Mouse (Mus musculus): ENCODE data around the gene Eddm3b. TPM values are rescaled to one million over a fixed set of nuclear protein-coding genes. Genes with fewer than 3 reads are reported as not detected.
A peak's percentile ranks its signal among the peaks of the same experiment; 100 is the strongest.

Gene Eddm3b
- total RNA-seq, 1 experiment from 2014 or later: not detected

- ATAC-seq (replicated peaks in 1 of 2; ENCODE audit: insufficient read depth in 1 of 2, low FRiP score in 2 of 2, low TSS enrichment in 1 of 2, low read depth in 1 of 2, poor library complexity in 2 of 2, severe bottlenecking in 2 of 2): no peak
These were observed 23.0 kb upstream of the Eddm3b start, which contains the start of the genes Rnase4 and Ang for GRCm38 (mm10) chr14:51090921-51091900. Rnase4 (plus strand) TSS chr14:51091077. Ang (plus strand) TSS chr14:51091150.

- no peak for ATAC-seq (replicated peaks in 1 of 2; ENCODE audit: insufficient read depth in 1 of 2, low FRiP score in 2 of 2, low TSS enrichment in 1 of 2, low read depth in 1 of 2, poor library complexity in 2 of 2, severe bottlenecking in 2 of 2)
These were observed 22.1 kb upstream of the Eddm3b start for GRCm38 (mm10) chr14:51092073-51092620.

GRCm38 (mm10) chr14:51093496-51093895, 20.7 kb upstream of the Eddm3b start:
- no peak for ATAC-seq (replicated peaks in 1 of 2; ENCODE audit: insufficient read depth in 1 of 2, low FRiP score in 2 of 2, low TSS enrichment in 1 of 2, low read depth in 1 of 2, poor library complexity in 2 of 2, severe bottlenecking in 2 of 2)

GRCm38 (mm10) chr14:51094096-51094875, 19.9 kb upstream of the Eddm3b start:
- no peak for ATAC-seq (replicated peaks in 1 of 2; ENCODE audit: insufficient read depth in 1 of 2, low FRiP score in 2 of 2, low TSS enrichment in 1 of 2, low read depth in 1 of 2, poor library complexity in 2 of 2, severe bottlenecking in 2 of 2)

- no peak for ATAC-seq (replicated peaks in 1 of 2; ENCODE audit: insufficient read depth in 1 of 2, low FRiP score in 2 of 2, low TSS enrichment in 1 of 2, low read depth in 1 of 2, poor library complexity in 2 of 2, severe bottlenecking in 2 of 2)
These were observed 19.3 kb upstream of the Eddm3b start for GRCm38 (mm10) chr14:51094921-51095320.

GRCm38 (mm10) chr14:51095736-51096524, 18.3 kb upstream of the Eddm3b start:
- no peak; a peak in 1 of 4 replicates for ATAC-seq (replicated peaks in 1 of 2; ENCODE audit: insufficient read depth in 1 of 2, low FRiP score in 2 of 2, low TSS enrichment in 1 of 2, low read depth in 1 of 2, poor library complexity in 2 of 2, severe bottlenecking in 2 of 2)

- ATAC-seq (replicated peaks in 1 of 2; ENCODE audit: insufficient read depth in 1 of 2, low FRiP score in 2 of 2, low TSS enrichment in 1 of 2, low read depth in 1 of 2, poor library complexity in 2 of 2, severe bottlenecking in 2 of 2): peak; percentile 53 to 65
These were observed 15.9 kb upstream of the Eddm3b start for GRCm38 (mm10) chr14:51098300-51098699.

GRCm38 (mm10) chr14:51098921-51099320, 15.3 kb upstream of the Eddm3b start:
- ATAC-seq (replicated peaks in 1 of 2; ENCODE audit: insufficient read depth in 1 of 2, low FRiP score in 2 of 2, low TSS enrichment in 1 of 2, low read depth in 1 of 2, poor library complexity in 2 of 2, severe bottlenecking in 2 of 2): no peak

- ATAC-seq (replicated peaks in 1 of 2; ENCODE audit: insufficient read depth in 1 of 2, low FRiP score in 2 of 2, low TSS enrichment in 1 of 2, low read depth in 1 of 2, poor library complexity in 2 of 2, severe bottlenecking in 2 of 2): no peak
These were observed 12.9 kb upstream of the Eddm3b start for GRCm38 (mm10) chr14:51101284-51101683.

GRCm38 (mm10) chr14:51103217-51103616, 11.0 kb upstream of the Eddm3b start:
- ATAC-seq (replicated peaks in 1 of 2; ENCODE audit: insufficient read depth in 1 of 2, low FRiP score in 2 of 2, low TSS enrichment in 1 of 2, low read depth in 1 of 2, poor library complexity in 2 of 2, severe bottlenecking in 2 of 2): peak in 1 of 2 experiments; percentile 56; a peak in 2 of 4 replicates

- no peak for ATAC-seq (replicated peaks in 1 of 2; ENCODE audit: insufficient read depth in 1 of 2, low FRiP score in 2 of 2, low TSS enrichment in 1 of 2, low read depth in 1 of 2, poor library complexity in 2 of 2, severe bottlenecking in 2 of 2)
These were observed 9.9 kb upstream of the Eddm3b start for GRCm38 (mm10) chr14:51104366-51104765.

- no peak for ATAC-seq (replicated peaks in 1 of 2; ENCODE audit: insufficient read depth in 1 of 2, low FRiP score in 2 of 2, low TSS enrichment in 1 of 2, low read depth in 1 of 2, poor library complexity in 2 of 2, severe bottlenecking in 2 of 2)
These were observed 7.7 kb upstream of the Eddm3b start for GRCm38 (mm10) chr14:51106449-51106967.

GRCm38 (mm10) chr14:51111966-51112365, 2.3 kb upstream of the Eddm3b start:
- no peak for ATAC-seq (replicated peaks in 1 of 2; ENCODE audit: insufficient read depth in 1 of 2, low FRiP score in 2 of 2, low TSS enrichment in 1 of 2, low read depth in 1 of 2, poor library complexity in 2 of 2, severe bottlenecking in 2 of 2)

GRCm38 (mm10) chr14:51113476-51113875, 750 bp upstream of the Eddm3b start:
- ATAC-seq (replicated peaks in 1 of 2; ENCODE audit: insufficient read depth in 1 of 2, low FRiP score in 2 of 2, low TSS enrichment in 1 of 2, low read depth in 1 of 2, poor library complexity in 2 of 2, severe bottlenecking in 2 of 2): no peak

- no peak for ATAC-seq (replicated peaks in 1 of 2; ENCODE audit: insufficient read depth in 1 of 2, low FRiP score in 2 of 2, low TSS enrichment in 1 of 2, low read depth in 1 of 2, poor library complexity in 2 of 2, severe bottlenecking in 2 of 2)
These were observed 11.5 kb downstream of the Eddm3b start for GRCm38 (mm10) chr14:51125684-51126083.

GRCm38 (mm10) chr14:51127648-51128258, 13.5 kb downstream of the Eddm3b start:
- ATAC-seq (replicated peaks in 1 of 2; ENCODE audit: insufficient read depth in 1 of 2, low FRiP score in 2 of 2, low TSS enrichment in 1 of 2, low read depth in 1 of 2, poor library complexity in 2 of 2, severe bottlenecking in 2 of 2): peak in 1 of 2 experiments; percentile 12; a peak in 1 of 4 replicates

Data from hematopoietic stem cell, adult 5-6 weeks (primary cell).